Mouse (Mus musculus): ENCODE measurements around the gene Itgb6. TPM values are rescaled to one million over a fixed set of nuclear protein-coding genes. Genes with fewer than 3 reads are reported as not detected.

Gene Itgb6
- polyA plus RNA-seq, 1 experiment = not detected

GRCm38 (mm10) chr2:60747590-60747989, 25.1 kb upstream of the Itgb6 start:
- WGBS = 81% methylated on average over 3 of the region's 3 CpGs
- TF ChIP-seq POLR2A (IDR thresholded peaks at IDR 0.05; ENCODE audit: low read depth, low read length) (no peak), CTCF (IDR thresholded peaks at IDR 0.05; ENCODE audit: extremely low read depth, insufficient read depth, insufficient read length, insufficient replicate concordance) (no peak)
- Histone ChIP-seq H3K4me3 (ENCODE audit: extremely low read depth, insufficient read depth, insufficient read length) (no peak overlapping the region), H3K27me3 (ENCODE audit: control insufficient read depth, insufficient read depth, low read length) (no peaks in the 10 kb centered on the region), H3K27ac (ENCODE audit: insufficient read depth, low read length) (no peak overlapping the region), H3K36me3 (ENCODE audit: control insufficient read depth, insufficient read depth, low read length) (peaks cover 2% of the 10 kb centered on the region; the same call in 1 of the 2 replicates), H3K4me1 (ENCODE audit: control insufficient read depth, insufficient read depth, insufficient read length) (no peaks in the 10 kb centered on the region)
- DNase-seq (ENCODE audit: low read depth in 1 of 2, low spot score in 2 of 2) = no peak

GRCm38 (mm10) chr2:60744674-60745073, 22.2 kb upstream of the Itgb6 start:
- Histone ChIP-seq H3K4me3 (ENCODE audit: extremely low read depth, insufficient read depth, insufficient read length) (no peak overlapping the region), H3K27ac (ENCODE audit: insufficient read depth, low read length) (no peak overlapping the region), H3K4me1 (ENCODE audit: control insufficient read depth, insufficient read depth, insufficient read length) (no peaks in the 10 kb centered on the region), H3K27me3 (ENCODE audit: control insufficient read depth, insufficient read depth, low read length) (no peaks in the 10 kb centered on the region), H3K36me3 (ENCODE audit: control insufficient read depth, insufficient read depth, low read length) (peaks cover 2% of the 10 kb centered on the region; the same call in 1 of the 2 replicates)
- DNase-seq (ENCODE audit: low read depth in 1 of 2, low spot score in 2 of 2) = no peak
- 88% methylated on average over 3 of the region's 3 CpGs for WGBS
- TF ChIP-seq POLR2A (IDR thresholded peaks at IDR 0.05; ENCODE audit: low read depth, low read length) = no peak

GRCm38 (mm10) chr2:60739389-60740137, 17.1 kb upstream of the Itgb6 start:
- H3K4me3 ChIP-seq (ENCODE audit: extremely low read depth, insufficient read depth, insufficient read length) = no peak overlapping the region
- H3K36me3 ChIP-seq (ENCODE audit: control insufficient read depth, insufficient read depth, low read length) = no peaks in the 10 kb centered on the region
- no peak for TF ChIP-seq CTCF (IDR thresholded peaks at IDR 0.05; ENCODE audit: extremely low read depth, insufficient read depth, insufficient read length, insufficient replicate concordance)
- no peaks in the 10 kb centered on the region for H3K27me3 ChIP-seq (ENCODE audit: control insufficient read depth, insufficient read depth, low read length)
- H3K4me1 ChIP-seq (ENCODE audit: control insufficient read depth, insufficient read depth, insufficient read length) = no peaks in the 10 kb centered on the region
- WGBS = 62% methylated on average over 10 of the region's 10 CpGs
- DNase-seq (ENCODE audit: low read depth in 1 of 2, low spot score in 2 of 2) = no peak
- H3K27ac ChIP-seq (ENCODE audit: insufficient read depth, low read length) = no peak overlapping the region

GRCm38 (mm10) chr2:60730929-60731328, 8.5 kb upstream of the Itgb6 start:
- no peak overlapping the region for H3K4me3 ChIP-seq (ENCODE audit: extremely low read depth, insufficient read depth, insufficient read length)
- H3K4me1 ChIP-seq (ENCODE audit: control insufficient read depth, insufficient read depth, insufficient read length) = peaks cover 3% of the 10 kb centered on the region; the same call in 1 of the 2 replicates
- 87% methylated on average over 6 of the region's 6 CpGs for WGBS
- H3K27me3 ChIP-seq (ENCODE audit: control insufficient read depth, insufficient read depth, low read length) = no peaks in the 10 kb centered on the region
- no peak for DNase-seq (ENCODE audit: low read depth in 1 of 2, low spot score in 2 of 2)
- H3K27ac ChIP-seq (ENCODE audit: insufficient read depth, low read length) = no peak overlapping the region
- TF ChIP-seq POLR2A (IDR thresholded peaks at IDR 0.05; ENCODE audit: low read depth, low read length) (no peak), CTCF (IDR thresholded peaks at IDR 0.05; ENCODE audit: extremely low read depth, insufficient read depth, insufficient read length, insufficient replicate concordance) (0 out of 2 replicates have a peak, but pooled peaks have one; percentile 14)
- no peaks in the 10 kb centered on the region for H3K36me3 ChIP-seq (ENCODE audit: control insufficient read depth, insufficient read depth, low read length)

GRCm38 (mm10) chr2:60730024-60730423, 7.6 kb upstream of the Itgb6 start:
- 84% methylated on average over 3 of the region's 3 CpGs for WGBS
- TF ChIP-seq CTCF (IDR thresholded peaks at IDR 0.05; ENCODE audit: extremely low read depth, insufficient read depth, insufficient read length, insufficient replicate concordance) = no peak
- no peak for TF ChIP-seq POLR2A (IDR thresholded peaks at IDR 0.05; ENCODE audit: low read depth, low read length)
- H3K36me3 ChIP-seq (ENCODE audit: control insufficient read depth, insufficient read depth, low read length) = no peaks in the 10 kb centered on the region
- H3K27me3 ChIP-seq (ENCODE audit: control insufficient read depth, insufficient read depth, low read length) = no peaks in the 10 kb centered on the region
- no peak for DNase-seq (ENCODE audit: low read depth in 1 of 2, low spot score in 2 of 2)
- no peak overlapping the region for H3K4me3 ChIP-seq (ENCODE audit: extremely low read depth, insufficient read depth, insufficient read length)
- H3K4me1 ChIP-seq (ENCODE audit: control insufficient read depth, insufficient read depth, insufficient read length) = peaks cover 3% of the 10 kb centered on the region; the same call in 1 of the 2 replicates
- H3K27ac ChIP-seq (ENCODE audit: insufficient read depth, low read length) = no peak overlapping the region

- no peak overlapping the region for H3K4me3 ChIP-seq (ENCODE audit: extremely low read depth, insufficient read depth, insufficient read length)
- 81% methylated on average over 10 of the region's 10 CpGs for WGBS
- no peaks in the 10 kb centered on the region for H3K27me3 ChIP-seq (ENCODE audit: control insufficient read depth, insufficient read depth, low read length)
- no peak overlapping the region for H3K27ac ChIP-seq (ENCODE audit: insufficient read depth, low read length)
- no peaks in the 10 kb centered on the region for H3K36me3 ChIP-seq (ENCODE audit: control insufficient read depth, insufficient read depth, low read length)
- DNase-seq (ENCODE audit: low read depth in 1 of 2, low spot score in 2 of 2) = no peak
- no peak for TF ChIP-seq CTCF (IDR thresholded peaks at IDR 0.05; ENCODE audit: extremely low read depth, insufficient read depth, insufficient read length, insufficient replicate concordance)
- TF ChIP-seq POLR2A (IDR thresholded peaks at IDR 0.05; ENCODE audit: low read depth, low read length) = no peak
- H3K4me1 ChIP-seq (ENCODE audit: control insufficient read depth, insufficient read depth, insufficient read length) = peaks cover 3% of the 10 kb centered on the region; the same call in 1 of the 2 replicates
Observed at GRCm38 (mm10) chr2:60728902-60729585, 6.6 kb upstream of the Itgb6 start.

GRCm38 (mm10) chr2:60724660-60725059, 2.2 kb upstream of the Itgb6 start:
- Histone ChIP-seq H3K4me3 (ENCODE audit: extremely low read depth, insufficient read depth, insufficient read length) (no peak overlapping the region), H3K36me3 (ENCODE audit: control insufficient read depth, insufficient read depth, low read length) (no peaks in the 10 kb centered on the region), H3K27me3 (ENCODE audit: control insufficient read depth, insufficient read depth, low read length) (no peaks in the 10 kb centered on the region), H3K27ac (ENCODE audit: insufficient read depth, low read length) (no peak overlapping the region), H3K4me1 (ENCODE audit: control insufficient read depth, insufficient read depth, insufficient read length) (no peaks in the 10 kb centered on the region)
- TF ChIP-seq CTCF (IDR thresholded peaks at IDR 0.05; ENCODE audit: extremely low read depth, insufficient read depth, insufficient read length, insufficient replicate concordance) = no peak
- no peak for TF ChIP-seq POLR2A (IDR thresholded peaks at IDR 0.05; ENCODE audit: low read depth, low read length)
- WGBS = 82% methylated on average over 2 of the region's 2 CpGs
- no peak for DNase-seq (ENCODE audit: low read depth in 1 of 2, low spot score in 2 of 2)

Measured in spleen, adult 2 months (tissue).